Mouse (Mus musculus): ENCODE measurements around the gene Cpn2. TPM values are rescaled to one million over a fixed set of nuclear protein-coding genes. Genes with fewer than 3 reads are reported as not detected.

Gene Cpn2
- polyA plus RNA-seq, 1 experiment from 2014 or later = not detected

DNA sequence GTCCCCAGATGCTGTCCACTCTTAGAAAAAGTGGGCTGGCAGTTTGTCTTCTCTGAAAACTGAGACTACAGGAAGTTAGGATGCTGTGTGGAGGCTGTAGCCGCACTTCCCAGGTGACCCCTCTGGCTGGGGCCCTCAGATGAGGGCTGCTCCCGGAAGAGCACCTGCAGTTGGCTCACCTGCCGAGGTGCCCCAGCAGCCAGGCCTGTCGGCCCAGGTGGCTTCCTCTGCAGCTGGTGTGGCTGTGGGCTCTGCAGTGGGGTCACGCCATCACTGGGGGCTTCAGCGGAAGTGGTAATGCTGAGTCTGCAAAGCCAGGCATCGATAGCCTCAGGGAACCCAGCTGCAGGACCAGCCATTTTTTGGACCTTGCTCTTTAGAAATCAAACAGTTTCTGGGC, 12.2 kb downstream of the Cpn2 start:
- ATAC-seq (ENCODE audit: low FRiP score) = no peak
- no peak overlapping the region for H3K27ac ChIP-seq
- H3K27me3 ChIP-seq (ENCODE audit: control insufficient read depth, insufficient read depth, low read length) = peaks cover 20% of the 10 kb centered on the region
- no peaks in the 10 kb centered on the region for H3K9me3 ChIP-seq (ENCODE audit: control insufficient read depth, low read length)
- no peak overlapping the region for H3K9ac ChIP-seq
- no peak overlapping the region for H3K4me2 ChIP-seq (replicated peaks)
- H3K4me3 ChIP-seq (replicated peaks; ENCODE audit: low read length) = no peak overlapping the region
- 0 out of 2 replicates have a peak, but pooled peaks cover 5% of the 10 kb centered on the region for H3K4me1 ChIP-seq (replicated peaks; ENCODE audit: control insufficient read depth, insufficient read depth, low read length)
- WGBS = 72% methylated on average over 7 of the region's 7 CpGs
- H3K36me3 ChIP-seq (replicated peaks; ENCODE audit: control insufficient read depth, insufficient read depth) = no peaks in the 10 kb centered on the region
- DNase-seq (ENCODE audit: low spot score) = no peak

DNA sequence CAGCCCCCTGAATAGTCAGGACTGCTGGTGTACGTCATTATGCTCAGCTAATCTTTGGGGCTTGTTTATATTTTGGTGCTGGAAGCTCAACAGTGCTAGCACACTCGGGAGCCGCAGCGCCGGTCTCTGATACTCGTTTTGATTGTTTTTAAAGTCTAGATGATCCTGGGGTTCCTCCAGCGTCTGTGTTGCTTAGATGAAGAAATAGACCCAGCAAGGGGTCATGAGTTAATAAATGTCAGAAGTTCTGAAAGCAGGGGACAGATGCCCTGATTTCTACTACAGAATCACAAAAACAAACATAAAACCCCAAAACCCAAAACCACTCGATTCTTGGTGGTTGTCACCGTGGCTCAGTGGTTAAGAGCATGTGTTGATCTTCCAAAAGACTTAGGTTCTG, 13.4 kb downstream of the Cpn2 start:
- ATAC-seq (ENCODE audit: low FRiP score) (no peak), DNase-seq (ENCODE audit: low spot score) (no peak)
- 0 out of 2 replicates have a peak, but pooled peaks cover 5% of the 10 kb centered on the region for H3K4me1 ChIP-seq (replicated peaks; ENCODE audit: control insufficient read depth, insufficient read depth, low read length)

DNA sequence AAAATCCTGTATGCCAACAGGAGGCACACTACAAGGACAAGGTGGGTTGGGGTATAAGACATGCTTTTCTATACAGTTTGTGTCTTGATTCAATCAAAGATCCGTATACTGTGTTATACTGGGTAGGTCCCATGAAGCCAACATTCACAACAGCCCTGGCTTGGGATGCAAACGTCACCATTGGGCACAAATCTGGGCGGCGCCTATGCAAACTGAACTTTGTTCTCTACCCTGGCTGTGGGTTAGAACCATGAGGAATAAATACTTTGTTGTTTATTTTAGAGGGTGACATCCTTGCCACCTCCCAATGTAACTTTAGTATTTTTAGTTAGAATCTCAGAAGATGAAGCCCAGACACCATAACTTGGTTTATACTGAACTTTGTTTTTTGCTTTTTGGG, 13.9 kb downstream of the Cpn2 start:
- Histone ChIP-seq H3K27me3 (ENCODE audit: control insufficient read depth, insufficient read depth, low read length) (peaks cover 30% of the 10 kb centered on the region), H3K36me3 (replicated peaks; ENCODE audit: control insufficient read depth, insufficient read depth) (no peaks in the 10 kb centered on the region)
- 83% methylated on average over 4 of the region's 4 CpGs for WGBS

More for the DNA sequence above, 13.4 kb downstream of the Cpn2 start:
- H3K27ac ChIP-seq = no peak overlapping the region
- H3K4me2 ChIP-seq (replicated peaks) = no peak overlapping the region
- H3K27me3 ChIP-seq (ENCODE audit: control insufficient read depth, insufficient read depth, low read length) = peaks cover 30% of the 10 kb centered on the region
- no peak overlapping the region for H3K9ac ChIP-seq
- no peaks in the 10 kb centered on the region for H3K36me3 ChIP-seq (replicated peaks; ENCODE audit: control insufficient read depth, insufficient read depth)
- no peak overlapping the region for H3K4me3 ChIP-seq (replicated peaks; ENCODE audit: low read length)
- no peaks in the 10 kb centered on the region for H3K9me3 ChIP-seq (ENCODE audit: control insufficient read depth, low read length)
- 89% methylated on average over 9 of the region's 9 CpGs for WGBS

DNA sequence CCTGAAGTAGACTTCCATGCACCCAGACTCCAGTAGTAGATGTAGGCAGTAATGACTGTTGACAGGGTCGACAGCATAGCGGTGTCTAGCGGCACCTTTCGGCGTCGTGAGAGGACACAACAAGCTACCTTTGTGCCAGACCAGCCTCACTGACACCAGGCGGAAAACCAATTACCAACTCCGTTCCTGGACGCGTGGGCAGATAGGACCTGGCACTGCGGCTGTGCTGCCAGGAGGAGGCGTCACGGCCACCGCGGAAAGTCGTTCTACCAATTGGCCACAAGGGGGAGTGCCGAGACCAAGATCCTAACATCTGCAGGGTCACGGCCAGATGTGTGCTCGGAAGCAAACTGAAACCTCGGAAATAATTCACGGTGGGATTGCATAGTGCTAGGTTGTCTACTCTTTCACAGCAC, 15.3 kb downstream of the Cpn2 start:
- no peak overlapping the region for H3K9ac ChIP-seq
- H3K4me1 ChIP-seq (replicated peaks; ENCODE audit: control insufficient read depth, insufficient read depth, low read length) = 0 out of 2 replicates have a peak, but pooled peaks cover 5% of the 10 kb centered on the region
- H3K27ac ChIP-seq = no peak overlapping the region
- WGBS = 2% methylated on average over 21 of the region's 21 CpGs
- peak overlapping the region; percentile 41 for H3K4me2 ChIP-seq (replicated peaks)
- no peaks in the 10 kb centered on the region for H3K36me3 ChIP-seq (replicated peaks; ENCODE audit: control insufficient read depth, insufficient read depth)
- DNase-seq (ENCODE audit: low spot score) (peak; percentile 81), ATAC-seq (ENCODE audit: low FRiP score) (peak; percentile 60)
- H3K9me3 ChIP-seq (ENCODE audit: control insufficient read depth, low read length) = no peaks in the 10 kb centered on the region
- peaks cover 29% of the 10 kb centered on the region for H3K27me3 ChIP-seq (ENCODE audit: control insufficient read depth, insufficient read depth, low read length)
- peak overlapping the region; percentile 3; the same call in 1 of the 2 replicates for H3K4me3 ChIP-seq (replicated peaks; ENCODE audit: low read length)

More for the DNA sequence above, 13.9 kb downstream of the Cpn2 start:
- H3K9me3 ChIP-seq (ENCODE audit: control insufficient read depth, low read length) = no peaks in the 10 kb centered on the region
- DNase-seq (ENCODE audit: low spot score) (no peak), ATAC-seq (ENCODE audit: low FRiP score) (no peak)
- 0 out of 2 replicates have a peak, but pooled peaks cover 5% of the 10 kb centered on the region for H3K4me1 ChIP-seq (replicated peaks; ENCODE audit: control insufficient read depth, insufficient read depth, low read length)
- H3K4me3 ChIP-seq (replicated peaks; ENCODE audit: low read length) = no peak overlapping the region
- H3K9ac ChIP-seq = no peak overlapping the region
- no peak overlapping the region for H3K27ac ChIP-seq
- no peak overlapping the region for H3K4me2 ChIP-seq (replicated peaks)

DNA sequence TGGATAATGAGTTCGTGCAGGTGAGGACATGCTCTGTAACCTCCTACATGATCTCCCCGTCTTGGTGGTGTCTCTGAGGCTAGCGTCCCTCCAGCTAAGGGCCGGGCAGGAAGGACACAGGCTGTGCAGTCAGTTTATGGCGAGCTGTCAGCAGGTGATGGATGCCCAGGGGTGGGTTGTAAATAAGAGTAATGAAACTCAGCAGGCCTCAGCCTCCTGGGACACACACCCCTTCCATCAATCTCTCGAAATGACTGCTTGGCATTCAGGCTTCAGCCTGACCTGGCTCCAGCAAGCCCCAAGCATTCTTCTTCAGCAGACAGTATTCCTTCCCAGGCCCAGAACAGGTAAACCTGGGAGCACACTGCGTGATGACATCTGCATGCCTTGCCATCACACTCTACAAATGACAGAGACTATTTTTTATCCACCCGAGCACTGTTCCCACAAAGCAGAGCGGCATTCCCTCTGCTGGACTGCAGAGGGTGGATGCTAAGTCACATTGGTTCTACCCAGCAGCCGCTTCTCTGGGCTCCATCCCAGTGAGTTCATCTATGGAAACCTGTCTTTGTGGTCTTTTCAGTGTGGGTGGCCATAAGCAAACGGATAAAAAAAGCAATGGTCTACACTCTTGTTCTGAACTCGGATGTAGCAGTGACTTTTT, 23.1 kb downstream of the Cpn2 start:
- Histone ChIP-seq H3K36me3 (replicated peaks; ENCODE audit: control insufficient read depth, insufficient read depth) (no peaks in the 10 kb centered on the region), H3K27me3 (ENCODE audit: control insufficient read depth, insufficient read depth, low read length) (peaks cover 10% of the 10 kb centered on the region), H3K4me1 (replicated peaks; ENCODE audit: control insufficient read depth, insufficient read depth, low read length) (no peaks in the 10 kb centered on the region), H3K4me3 (replicated peaks; ENCODE audit: low read length) (no peak overlapping the region), H3K4me2 (replicated peaks) (no peak overlapping the region), H3K27ac (no peak overlapping the region), H3K9me3 (ENCODE audit: control insufficient read depth, low read length) (no peaks in the 10 kb centered on the region), H3K9ac (no peak overlapping the region)
- ATAC-seq (ENCODE audit: low FRiP score) (no peak), DNase-seq (ENCODE audit: low spot score) (no peak)
- 53% methylated on average over 12 of the region's 12 CpGs for WGBS

DNA sequence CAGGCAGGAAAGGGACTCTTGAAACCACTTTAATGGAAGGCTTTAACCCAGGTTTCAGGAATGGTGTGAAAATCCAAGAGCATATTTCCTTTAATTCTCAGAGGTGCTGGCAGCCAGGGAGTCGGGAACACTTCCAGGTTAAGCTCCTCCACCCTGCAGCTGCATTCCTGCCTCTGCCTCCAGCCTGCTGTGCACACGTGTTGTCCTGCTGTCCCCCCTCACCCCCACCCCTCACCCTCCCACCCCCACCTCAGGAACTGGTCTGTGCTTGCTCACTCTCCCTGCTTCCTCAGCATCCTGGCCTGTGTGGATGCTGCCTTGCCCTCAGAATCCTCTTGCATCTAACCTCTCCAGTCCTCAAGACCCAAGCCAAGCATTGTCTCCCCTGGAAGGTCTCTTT, 25.7 kb downstream of the Cpn2 start:
- Histone ChIP-seq H3K9me3 (ENCODE audit: control insufficient read depth, low read length) (no peaks in the 10 kb centered on the region), H3K36me3 (replicated peaks; ENCODE audit: control insufficient read depth, insufficient read depth) (no peaks in the 10 kb centered on the region), H3K4me1 (replicated peaks; ENCODE audit: control insufficient read depth, insufficient read depth, low read length) (no peaks in the 10 kb centered on the region), H3K9ac (no peak overlapping the region), H3K27ac (no peak overlapping the region), H3K4me3 (replicated peaks; ENCODE audit: low read length) (no peak overlapping the region), H3K4me2 (replicated peaks) (no peak overlapping the region), H3K27me3 (ENCODE audit: control insufficient read depth, insufficient read depth, low read length) (peaks cover 29% of the 10 kb centered on the region)
- no peak for DNase-seq (ENCODE audit: low spot score)
- WGBS = 46% methylated on average over 2 of the region's 2 CpGs
- no peak for ATAC-seq (ENCODE audit: low FRiP score)

DNA sequence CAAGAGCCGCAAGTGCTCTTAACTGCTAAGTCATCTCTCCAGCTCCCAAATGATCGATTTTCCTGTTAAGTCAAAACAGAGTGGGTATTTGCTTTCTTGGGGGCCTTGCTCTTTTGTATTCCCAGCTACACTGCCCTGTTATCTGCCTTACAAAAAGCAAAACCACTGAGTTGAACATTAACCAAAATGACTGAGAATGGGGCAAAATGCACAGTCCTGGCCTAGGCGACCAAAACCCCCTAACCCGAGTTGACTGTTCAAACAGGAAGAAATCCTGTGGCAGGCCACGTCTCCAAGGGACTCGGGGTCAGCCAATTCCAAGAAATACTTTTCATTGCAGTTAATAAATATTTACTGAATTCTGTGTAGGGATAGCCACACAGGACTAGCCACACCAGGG, 28.5 kb downstream of the Cpn2 start:
- Histone ChIP-seq H3K9ac (no peak overlapping the region), H3K27me3 (ENCODE audit: control insufficient read depth, insufficient read depth, low read length) (peaks cover 47% of the 10 kb centered on the region), H3K36me3 (replicated peaks; ENCODE audit: control insufficient read depth, insufficient read depth) (no peaks in the 10 kb centered on the region), H3K4me3 (replicated peaks; ENCODE audit: low read length) (no peak overlapping the region), H3K9me3 (ENCODE audit: control insufficient read depth, low read length) (no peaks in the 10 kb centered on the region), H3K4me2 (replicated peaks) (no peak overlapping the region), H3K27ac (no peak overlapping the region), H3K4me1 (replicated peaks; ENCODE audit: control insufficient read depth, insufficient read depth, low read length) (no peaks in the 10 kb centered on the region)
- DNase-seq (ENCODE audit: low spot score) = no peak
- no peak for ATAC-seq (ENCODE audit: low FRiP score)
- 69% methylated on average over 6 of the region's 6 CpGs for WGBS

DNA sequence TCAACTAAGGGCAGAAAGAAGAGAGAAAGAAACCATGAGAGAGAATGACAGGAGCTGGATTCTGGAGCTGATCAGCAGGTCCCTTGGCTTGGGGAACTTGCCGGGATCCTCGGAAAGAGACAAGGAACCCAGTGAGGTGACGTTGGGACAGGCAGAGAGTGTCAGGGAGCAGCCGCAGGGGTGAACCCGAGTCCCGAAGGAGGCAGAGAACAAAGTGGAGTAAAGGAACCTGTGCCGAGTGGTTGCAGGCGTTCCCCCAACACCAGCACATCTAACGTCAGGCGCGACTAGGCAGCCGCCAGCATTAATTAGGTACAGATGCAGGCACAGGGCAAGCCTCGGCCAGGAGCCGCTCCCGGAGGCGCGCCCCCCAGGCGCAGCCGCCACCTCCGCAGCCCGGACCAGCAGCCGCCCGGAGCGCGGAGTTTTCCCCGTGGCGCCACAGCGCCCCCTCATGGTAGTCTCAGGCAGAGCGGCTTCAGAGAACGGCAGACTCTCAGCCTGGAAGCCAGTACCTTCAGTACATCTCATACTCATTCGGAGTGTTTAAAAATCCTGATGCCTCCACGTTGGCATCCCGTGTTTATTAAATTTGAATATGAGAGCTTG, 31.1 kb downstream of the Cpn2 start:
- H3K9ac ChIP-seq = peak overlapping the region; percentile 37; the same call in 1 of the 2 replicates
- no peaks in the 10 kb centered on the region for H3K4me1 ChIP-seq (replicated peaks; ENCODE audit: control insufficient read depth, insufficient read depth, low read length)
- ATAC-seq (ENCODE audit: low FRiP score) = peak; percentile 79
- no peaks in the 10 kb centered on the region for H3K36me3 ChIP-seq (replicated peaks; ENCODE audit: control insufficient read depth, insufficient read depth)
- peak overlapping the region; percentile 61 for H3K4me2 ChIP-seq (replicated peaks)
- peak overlapping the region; percentile 26 for H3K4me3 ChIP-seq (replicated peaks; ENCODE audit: low read length)
- H3K9me3 ChIP-seq (ENCODE audit: control insufficient read depth, low read length) = no peaks in the 10 kb centered on the region
- no peak overlapping the region for H3K27ac ChIP-seq
- peaks cover 66% of the 10 kb centered on the region for H3K27me3 ChIP-seq (ENCODE audit: control insufficient read depth, insufficient read depth, low read length)
- peak; percentile 88 for DNase-seq (ENCODE audit: low spot score)
- WGBS = under 1% methylated on average over 33 of the region's 33 CpGs

DNA sequence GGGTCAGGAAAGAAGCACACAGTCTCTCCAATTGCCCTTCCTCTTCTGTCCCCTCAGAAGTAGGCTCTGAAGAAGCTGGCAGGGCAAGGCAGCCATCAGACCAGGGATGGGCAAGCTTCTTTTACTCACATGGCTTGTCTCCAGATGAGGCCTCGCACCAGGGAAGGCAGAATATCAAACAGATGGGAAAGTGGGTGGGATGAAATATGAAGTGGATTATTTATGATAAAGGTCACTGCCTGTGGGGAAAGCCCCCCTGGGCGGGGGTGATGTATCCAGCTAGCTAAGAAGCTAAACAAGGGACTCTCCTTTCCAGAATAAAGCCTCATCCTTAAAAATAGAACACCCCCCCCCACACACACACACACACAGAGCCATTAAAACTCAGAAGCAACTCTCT, 31.7 kb downstream of the Cpn2 start:
- Histone ChIP-seq H3K4me1 (replicated peaks; ENCODE audit: control insufficient read depth, insufficient read depth, low read length) (no peaks in the 10 kb centered on the region), H3K27me3 (ENCODE audit: control insufficient read depth, insufficient read depth, low read length) (peaks cover 71% of the 10 kb centered on the region), H3K27ac (no peak overlapping the region), H3K4me3 (replicated peaks; ENCODE audit: low read length) (no peak overlapping the region), H3K4me2 (replicated peaks) (0 out of 2 replicates have a peak overlapping the region, but pooled peaks have one; percentile 61), H3K9ac (no peak overlapping the region), H3K36me3 (replicated peaks; ENCODE audit: control insufficient read depth, insufficient read depth) (no peaks in the 10 kb centered on the region), H3K9me3 (ENCODE audit: control insufficient read depth, low read length) (no peaks in the 10 kb centered on the region)
- ATAC-seq (ENCODE audit: low FRiP score) = no peak
- no peak for DNase-seq (ENCODE audit: low spot score)
- 52% methylated on average over 2 of the region's 2 CpGs for WGBS
